Comparison of ENCODE assay signal across 8 mouse cellular contexts in genomic region chrX:159372753-159373144, GRCm38 (mm10). TPM values are rescaled to one million over a fixed set of nuclear protein-coding genes. Genes with fewer than 3 reads are reported as not detected.
DNase-seq lines count a peak whose midpoint lies in the region; ATAC-seq and TF ChIP-seq lines count a peak whose summit lies in the region.

No protein-coding gene starts in this region.

- DNase-seq in heart, postnatal 10 days: no peak
- DNase-seq in MEL (ENCODE audit: low read depth, low spot score): no peak
- DNase-seq in hindbrain, embryonic 11.5 days (ENCODE audit: low spot score): no peak
- DNase-seq in adrenal gland, adult (ENCODE audit: inconsistent age in 2 of 2, low spot score in 1 of 2): no peak
- DNase-seq in adrenal gland, postnatal 10 days: no peak
- DNase-seq in right cerebral cortex, postnatal 25 days: no peak

- peak overlapping the region; percentile 78 for H3K4me3 ChIP-seq in heart, embryonic 15.5 days
- peak overlapping the region; percentile 90 to 91 for H3K4me3 ChIP-seq in MEL (ENCODE audit: control insufficient read depth in 1 of 2, insufficient read depth in 1 of 2, low read depth in 2 of 2, low read length in 2 of 2)
- H3K4me3 ChIP-seq in hindbrain, embryonic 11.5 days (ENCODE audit: low read depth, low read length): peak overlapping the region; percentile 63
- H3K4me3 ChIP-seq in midbrain, embryonic 12.5 days: peak overlapping the region; percentile 62

- peaks cover 38% of the 10 kb centered on the region for H3K79me2 ChIP-seq in MEL (ENCODE audit: control insufficient read depth, insufficient read depth, low read length, poor library complexity)

- no peaks in the 10 kb centered on the region for H3K9me3 ChIP-seq in heart, embryonic 15.5 days (replicated peaks)
- no peaks in the 10 kb centered on the region for H3K9me3 ChIP-seq in MEL (replicated peaks; ENCODE audit: insufficient read depth, low read length)
- no peaks in the 10 kb centered on the region for H3K9me3 ChIP-seq in hindbrain, embryonic 11.5 days (ENCODE audit: control insufficient read depth, low read length)
- no peaks in the 10 kb centered on the region for H3K9me3 ChIP-seq in midbrain, embryonic 12.5 days

- no peak for TF ChIP-seq POLR2A in MEL (IDR thresholded peaks at IDR 0.05; ENCODE audit: control insufficient read depth in 1 of 2, insufficient read depth in 1 of 2, low read depth in 1 of 2, low read length in 2 of 2, poor library complexity in 1 of 2)

- H3K27ac ChIP-seq in heart, embryonic 15.5 days: peak overlapping the region; percentile 84
- H3K27ac ChIP-seq in MEL (ENCODE audit: control insufficient read depth, low read depth, low read length): peak overlapping the region; percentile 67
- 0 out of 2 replicates have a peak overlapping the region, but pooled peaks have one; percentile 58 for H3K27ac ChIP-seq in hindbrain, embryonic 11.5 days (ENCODE audit: low read depth, low read length)
- H3K27ac ChIP-seq in midbrain, embryonic 12.5 days (replicated peaks): peak overlapping the region; percentile 78; the same call in 1 of the 2 replicates

- H3K9ac ChIP-seq in heart, embryonic 15.5 days: peak overlapping the region; percentile 78
- peak overlapping the region; percentile 94 for H3K9ac ChIP-seq in MEL (ENCODE audit: control insufficient read depth, low read depth, low read length, poor library complexity, severe bottlenecking)
- peak overlapping the region; percentile 62 for H3K9ac ChIP-seq in hindbrain, embryonic 11.5 days (ENCODE audit: low read depth, low read length)
- H3K9ac ChIP-seq in midbrain, embryonic 12.5 days (replicated peaks): peak overlapping the region; percentile 64

- TF ChIP-seq CTCF in MEL (IDR thresholded peaks at IDR 0.05 in 2 of 3, conservative IDR thresholded peaks at IDR 0.05 in 1 of 3; ENCODE audit: control insufficient read depth in 1 of 3, insufficient read depth in 1 of 3, low read depth in 2 of 3, low read length in 3 of 3, poor library complexity in 1 of 3, severe bottlenecking in 1 of 3): no peak

- peaks cover 2% of the 10 kb centered on the region; the same call in 1 of the 2 replicates for H3K4me1 ChIP-seq in heart, embryonic 15.5 days (replicated peaks)
- peaks cover 17 to 20% of the 10 kb centered on the region in 2 experiments for H3K4me1 ChIP-seq in MEL (ENCODE audit: control insufficient read depth in 1 of 2, insufficient read depth in 2 of 2, low read length in 2 of 2)
- H3K4me1 ChIP-seq in hindbrain, embryonic 11.5 days (replicated peaks; ENCODE audit: control insufficient read depth, insufficient read depth, low read length): no peaks in the 10 kb centered on the region
- H3K4me1 ChIP-seq in midbrain, embryonic 12.5 days: no peaks in the 10 kb centered on the region; the same call in 1 of the 2 replicates

- intact Hi-C loops in heart, postnatal 10 days (cut with DNase I): no loop called here

- WGBS in heart, embryonic 15.5 days: 16% methylated on average over 9 of the region's 9 CpGs
- WGBS in hindbrain, embryonic 11.5 days: 18% methylated on average over 9 of the region's 9 CpGs
- WGBS in midbrain, embryonic 12.5 days: 26% methylated on average over 9 of the region's 9 CpGs

- ATAC-seq in heart, embryonic 15.5 days (replicated peaks; ENCODE audit: insufficient number of reproducible peaks, insufficient read depth, low FRiP score, low read depth): no peak
- peak; percentile 3; the same call in 1 of the 2 replicates for ATAC-seq in hindbrain, embryonic 11.5 days (ENCODE audit: low FRiP score)
- no peak for ATAC-seq in midbrain, embryonic 12.5 days (ENCODE audit: low FRiP score, low read depth)

- H3K36me3 ChIP-seq in heart, embryonic 15.5 days: peaks cover 2% of the 10 kb centered on the region; the same call in 1 of the 2 replicates
- peaks cover 19 to 24% of the 10 kb centered on the region in 2 experiments for H3K36me3 ChIP-seq in MEL (ENCODE audit: control insufficient read depth in 1 of 2, insufficient read depth in 2 of 2, low read length in 2 of 2)
- no peaks in the 10 kb centered on the region for H3K36me3 ChIP-seq in hindbrain, embryonic 11.5 days (ENCODE audit: control insufficient read depth, insufficient read depth, low read length)
- H3K36me3 ChIP-seq in midbrain, embryonic 12.5 days: 0 out of 2 replicates have a peak, but pooled peaks cover 6% of the 10 kb centered on the region

- no peak for TF ChIP-seq EP300 in MEL (IDR thresholded peaks at IDR 0.05; ENCODE audit: low read depth in 1 of 2, low read length in 2 of 2)

- H3K4me2 ChIP-seq in heart, embryonic 15.5 days: peak overlapping the region; percentile 59
- H3K4me2 ChIP-seq in hindbrain, embryonic 11.5 days (replicated peaks; ENCODE audit: low read depth, low read length): peak overlapping the region; percentile 36
- H3K4me2 ChIP-seq in midbrain, embryonic 12.5 days (replicated peaks): peak overlapping the region; percentile 49

- H3K27me3 ChIP-seq in heart, embryonic 15.5 days: no peaks in the 10 kb centered on the region
- no peaks in the 10 kb centered on the region for H3K27me3 ChIP-seq in MEL (ENCODE audit: control insufficient read depth in 1 of 2, insufficient read depth in 2 of 2, low read length in 2 of 2)
- H3K27me3 ChIP-seq in hindbrain, embryonic 11.5 days (ENCODE audit: control insufficient read depth, insufficient read depth, low read length): no peaks in the 10 kb centered on the region
- H3K27me3 ChIP-seq in midbrain, embryonic 12.5 days: no peaks in the 10 kb centered on the region

- TF ChIP-seq RAD21 in MEL (IDR thresholded peaks at IDR 0.05; ENCODE audit: low read depth, low read length): no peak

TF ChIP-seq in MEL, 35 proteins besides CTCF, POLR2A, EP300 and RAD21:
- TF ChIP-seq SIN3A (IDR thresholded peaks at IDR 0.05; ENCODE audit: low read length): peak; percentile 59
- TF ChIP-seq MAZ (IDR thresholded peaks at IDR 0.05; ENCODE audit: low read depth, low read length): no peak
- no peak for TF ChIP-seq JUND (IDR thresholded peaks at IDR 0.05; ENCODE audit: low read depth, low read length)
- TF ChIP-seq MAX (IDR thresholded peaks at IDR 0.05; ENCODE audit: low read length): peak; percentile 36; the same call in 1 of the 2 replicates
- 0 out of 2 replicates have a peak, but pooled peaks have one; percentile 10 for TF ChIP-seq ELF1 (IDR thresholded peaks at IDR 0.05; ENCODE audit: low read depth, low read length)
- TF ChIP-seq MEF2A (IDR thresholded peaks at IDR 0.05; ENCODE audit: extremely low read depth, insufficient replicate concordance, low read depth, low read length, poor library complexity, severe bottlenecking): no peak
- peak; percentile 20; the same call in 1 of the 2 replicates for TF ChIP-seq MXI1 (IDR thresholded peaks at IDR 0.05; ENCODE audit: low read depth, low read length)
- peak; percentile 93 for TF ChIP-seq CHD1 (IDR thresholded peaks at IDR 0.05; ENCODE audit: low read depth, low read length)
TF ChIP-seq in MEL: peak in this region for 5.

RNA-seq across cellular contexts. Expression of gene Eif1ax, which starts 0.8 kb away (rescaled TPM):
- polyA plus RNA-seq in heart, embryonic 15.5 days (2015; fragmentation: Nextera tagmentation; extraction: Ambion mirVana): 87.9 and 99.8 TPM in 2 replicates
- total RNA-seq in heart, postnatal 10 days (2021): 10 to 100 TPM; 98.4 to 99.3 TPM
- total RNA-seq in MEL (2012; rRNA removed): 408 and 490 TPM in 2 replicates
- 100 to 1,000 TPM in 1 of 2 experiments, not detected in 1; 372 TPM for polyA plus RNA-seq in MEL (2012; ENCODE audit: insufficient read depth in 1 of 2, insufficient read length in 2 of 2, low read depth in 1 of 2, low replicate concordance in 2 of 2, missing spikeins in 1 of 2)
- polyA plus RNA-seq in hindbrain, embryonic 11.5 days (2014; fragmentation: Nextera tagmentation; extraction: Ambion mirVana): 153 and 161 TPM in 2 replicates
- polyA plus RNA-seq in midbrain, embryonic 12.5 days (2016; fragmentation: Nextera tagmentation; extraction: Ambion mirVana): 131 and 134 TPM in 2 replicates
- total RNA-seq in adrenal gland, postnatal 10 days (2021): 100 to 1,000 TPM in 1 of 2 experiments, 10 to 100 TPM in 1; 96.9 to 101 TPM

RNA-seq across cellular contexts. Expression of gene Map7d2, which starts 41.6 kb away (rescaled TPM):
- 0.52 and 0.76 TPM in 2 replicates for polyA plus RNA-seq in heart, embryonic 15.5 days (2015; fragmentation: Nextera tagmentation; extraction: Ambion mirVana)
- 1 to 10 TPM in 1 of 2 experiments, under 1 TPM in 1; 0.93 to 1.4 TPM for total RNA-seq in heart, postnatal 10 days (2021)
- not detected in 2 replicates for total RNA-seq in MEL (2012; rRNA removed)
- under 1 TPM in 1 of 2 experiments, not detected in 1; 0.10 TPM for polyA plus RNA-seq in MEL (2012; ENCODE audit: insufficient read depth in 1 of 2, insufficient read length in 2 of 2, low read depth in 1 of 2, low replicate concordance in 2 of 2, missing spikeins in 1 of 2)
- 17.8 and 18.2 TPM in 2 replicates for polyA plus RNA-seq in hindbrain, embryonic 11.5 days (2014; fragmentation: Nextera tagmentation; extraction: Ambion mirVana)
- 14.1 and 21.8 TPM in 2 replicates for polyA plus RNA-seq in midbrain, embryonic 12.5 days (2016; fragmentation: Nextera tagmentation; extraction: Ambion mirVana)
- total RNA-seq in adrenal gland, postnatal 10 days (2021): 1 to 10 TPM; 2.6 to 3.1 TPM
